Mouse (Mus musculus): Measurements from ENCODE around the gene Slc9a1. TPM values are rescaled to one million over a fixed set of nuclear protein-coding genes. Genes with fewer than 3 reads are reported as not detected.

Slc9a1 gene
- polyA plus RNA-seq, 1 experiment, result 29.3 TPM

- DNase-seq (ENCODE audit: low read depth), result no peak
Measured at GRCm38 (mm10) chr4:133439460-133440376, 70.2 kb downstream of the Slc9a1 start.

GRCm38 (mm10) chr4:133440377-133440795 is 70.9 kb downstream of the Slc9a1 start:
- no peak for DNase-seq (ENCODE audit: low read depth)

- no peak for DNase-seq (ENCODE audit: low read depth)
Measured at GRCm38 (mm10) chr4:133442194-133442593, 72.7 kb downstream of the Slc9a1 start.

GRCm38 (mm10) chr4:133443085-133443484 is 73.6 kb downstream of the Slc9a1 start:
- no peak for DNase-seq (ENCODE audit: low read depth)

GRCm38 (mm10) chr4:133445727-133446126 is 76.2 kb downstream of the Slc9a1 start:
- DNase-seq (ENCODE audit: low read depth), result no peak

- no peak for DNase-seq (ENCODE audit: low read depth)
Measured at GRCm38 (mm10) chr4:133447366-133447765, 77.9 kb downstream of the Slc9a1 start.

- no peak for DNase-seq (ENCODE audit: low read depth)
Measured at GRCm38 (mm10) chr4:133447967-133448366, 78.5 kb downstream of the Slc9a1 start.

- DNase-seq (ENCODE audit: low read depth), result no peak
Measured at GRCm38 (mm10) chr4:133448708-133449388, 79.3 kb downstream of the Slc9a1 start.

- DNase-seq (ENCODE audit: low read depth), result no peak
Measured at GRCm38 (mm10) chr4:133449726-133450125, 80.2 kb downstream of the Slc9a1 start.

- no peak for DNase-seq (ENCODE audit: low read depth)
Measured at GRCm38 (mm10) chr4:133451536-133451935, 82.0 kb downstream of the Slc9a1 start.

- DNase-seq (ENCODE audit: low read depth), result no peak
Measured at GRCm38 (mm10) chr4:133452433-133452832, 82.9 kb downstream of the Slc9a1 start.

- no peak for DNase-seq (ENCODE audit: low read depth)
Measured at GRCm38 (mm10) chr4:133458044-133458443, 88.5 kb downstream of the Slc9a1 start.

GRCm38 (mm10) chr4:133460006-133460405 is 90.5 kb downstream of the Slc9a1 start:
- no peak for DNase-seq (ENCODE audit: low read depth)

GRCm38 (mm10) chr4:133460796-133461325 is 91.4 kb downstream of the Slc9a1 start:
- DNase-seq (ENCODE audit: low read depth), result no peak

GRCm38 (mm10) chr4:133461362-133461761 is 91.9 kb downstream of the Slc9a1 start:
- no peak for DNase-seq (ENCODE audit: low read depth)

GRCm38 (mm10) chr4:133463184-133463583 is 93.7 kb downstream of the Slc9a1 start:
- DNase-seq (ENCODE audit: low read depth), result no peak

GRCm38 (mm10) chr4:133468080-133468479 is 98.6 kb downstream of the Slc9a1 start:
- no peak for DNase-seq (ENCODE audit: low read depth)

GRCm38 (mm10) chr4:133469122-133469521 is 99.6 kb downstream of the Slc9a1 start:
- no peak for DNase-seq (ENCODE audit: low read depth)

GRCm38 (mm10) chr4:133471135-133471821 is 101.8 kb downstream of the Slc9a1 start:
- DNase-seq (ENCODE audit: low read depth), result no peak
